Mouse (Mus musculus) midbrain, embryonic 10.5 days (tissue): ENCODE results near the gene Arl6ip1. TPM values are rescaled to one million over a fixed set of nuclear protein-coding genes. Genes with fewer than 3 reads are reported as not detected.

Experiments used
- DNase-seq: peaks from one replicate; pipeline ENCODE4 v3.0.0-alpha.2; 2017; ENCODE audit warnings: low spot score
- H3K27ac ChIP-seq: fragments of 300-500 bp; sonication (generic); replicated peaks from 2 replicates; pipeline ENCODE4 v1.5.1; 2016; ENCODE audit warnings: mild to moderate bottlenecking
- H3K27me3 ChIP-seq: fragments of 300-500 bp; sonication (generic); 2 replicates; pipeline ENCODE4 v1.6.1; 2016; ENCODE audit warnings: low read depth, mild to moderate bottlenecking; ENCODE audit not compliant: poor library complexity, severe bottlenecking
- H3K36me3 ChIP-seq: fragments of 300-500 bp; sonication (generic); 2 replicates; pipeline ENCODE4 v1.6.1; 2016; ENCODE audit warnings: mild to moderate bottlenecking, moderate library complexity
- H3K4me1 ChIP-seq: fragments of 300-500 bp; sonication (generic); 2 replicates; pipeline ENCODE4 v1.6.1; 2016
- H3K4me3 ChIP-seq: fragments of 300-500 bp; sonication (generic); 2 replicates; pipeline ENCODE4 v1.5.1; 2016; ENCODE audit warnings: mild to moderate bottlenecking, moderate library complexity
- H3K9me3 ChIP-seq: fragments of 300-500 bp; sonication (generic); replicated peaks from 2 replicates; pipeline ENCODE4 v1.6.1; 2016; ENCODE audit warnings: mild to moderate bottlenecking
- WGBS: fragments of 180-500 bp; shearing (Covaris S2); methylation state at CpG from one replicate; pipeline ENCODE4 v1.1.7; 2016; 5-methylcytosine and 5-hydroxymethylcytosine counted together
- polyA plus RNA-seq: library from polyadenylated mRNA; unstranded; fragments of >200 nt; fragmentation: Nextera tagmentation; extraction: Ambion mirVana; gene quantifications from 2 replicates; pipeline ENCODE4 v1.2.1, GENCODE M21; 2016

The Arl6ip1 gene
- polyA plus RNA-seq, 1 experiment from 2014 or later = 508 TPM

- no peaks in the 10 kb centered on the region for H3K27me3 ChIP-seq
- peak overlapping the region; percentile 95 for H3K4me3 ChIP-seq
- H3K4me1 ChIP-seq = peaks cover 57% of the 10 kb centered on the region
- no peaks in the 10 kb centered on the region for H3K9me3 ChIP-seq
- no peak overlapping the region for H3K27ac ChIP-seq
- 78% methylated on average over 5 of the region's 5 CpGs for WGBS
- H3K36me3 ChIP-seq = peaks cover 75% of the 10 kb centered on the region
- DNase-seq = no peak
Observed at GRCm38 (mm10) chr7:118113541-118114297, 15.7 kb downstream of the Arl6ip1 start.

- no peak overlapping the region for H3K27ac ChIP-seq
- WGBS = 92% methylated on average over 3 of the region's 3 CpGs
- H3K4me3 ChIP-seq = peak overlapping the region; percentile 95
- no peak for DNase-seq
- peaks cover 47% of the 10 kb centered on the region for H3K4me1 ChIP-seq
- no peaks in the 10 kb centered on the region for H3K27me3 ChIP-seq
- H3K36me3 ChIP-seq = peaks cover 90% of the 10 kb centered on the region
- no peaks in the 10 kb centered on the region for H3K9me3 ChIP-seq
Observed at GRCm38 (mm10) chr7:118111128-118111527, 18.3 kb downstream of the Arl6ip1 start.

GRCm38 (mm10) chr7:118107671-118108070, 21.8 kb downstream of the Arl6ip1 start:
- Histone ChIP-seq H3K27ac (no peak overlapping the region), H3K4me1 (peaks cover 21% of the 10 kb centered on the region), H3K4me3 (no peak overlapping the region), H3K27me3 (no peaks in the 10 kb centered on the region), H3K36me3 (peaks cover 88% of the 10 kb centered on the region), H3K9me3 (no peaks in the 10 kb centered on the region)
- no peak for DNase-seq
- WGBS = 84% methylated on average over 1 of the region's 1 CpGs

GRCm38 (mm10) chr7:118104458-118105052, 24.9 kb downstream of the Arl6ip1 start:
- peaks cover 57% of the 10 kb centered on the region for H3K36me3 ChIP-seq

GRCm38 (mm10) chr7:118103462-118104379, 25.7 kb downstream of the Arl6ip1 start:
- Histone ChIP-seq H3K36me3 (peaks cover 49% of the 10 kb centered on the region), H3K27ac (no peak overlapping the region), H3K9me3 (no peaks in the 10 kb centered on the region), H3K27me3 (no peaks in the 10 kb centered on the region), H3K4me1 (no peaks in the 10 kb centered on the region), H3K4me3 (no peak overlapping the region)
- WGBS = 40% methylated on average over 5 of the region's 5 CpGs
- DNase-seq = peak; percentile 25

More at GRCm38 (mm10) chr7:118104458-118105052, 24.9 kb downstream of the Arl6ip1 start:
- H3K27me3 ChIP-seq = no peaks in the 10 kb centered on the region
- no peak overlapping the region for H3K4me3 ChIP-seq
- H3K4me1 ChIP-seq = no peaks in the 10 kb centered on the region
- 83% methylated on average over 5 of the region's 5 CpGs for WGBS
- no peaks in the 10 kb centered on the region for H3K9me3 ChIP-seq
- no peak for DNase-seq
- no peak overlapping the region for H3K27ac ChIP-seq

GRCm38 (mm10) chr7:118102678-118103461, 26.6 kb downstream of the Arl6ip1 start:
- Histone ChIP-seq H3K4me3 (no peak overlapping the region), H3K4me1 (no peaks in the 10 kb centered on the region; the same call in 1 of the 2 replicates), H3K27ac (no peak overlapping the region), H3K27me3 (no peaks in the 10 kb centered on the region), H3K36me3 (peaks cover 40% of the 10 kb centered on the region), H3K9me3 (no peaks in the 10 kb centered on the region)
- DNase-seq = peak; percentile 33
- WGBS = 39% methylated on average over 4 of the region's 4 CpGs

- no peak overlapping the region for H3K27ac ChIP-seq
- H3K4me1 ChIP-seq = no peaks in the 10 kb centered on the region; the same call in 1 of the 2 replicates
- H3K36me3 ChIP-seq = peaks cover 34% of the 10 kb centered on the region
- peak; percentile 45 for DNase-seq
- no peak overlapping the region for H3K4me3 ChIP-seq
- H3K9me3 ChIP-seq = no peaks in the 10 kb centered on the region
- H3K27me3 ChIP-seq = no peaks in the 10 kb centered on the region
- 45% methylated on average over 4 of the region's 4 CpGs for WGBS
Observed at GRCm38 (mm10) chr7:118102231-118102630, 27.2 kb downstream of the Arl6ip1 start.

- DNase-seq = no peak
- H3K27me3 ChIP-seq = no peaks in the 10 kb centered on the region
- H3K36me3 ChIP-seq = no peaks in the 10 kb centered on the region
- no peaks in the 10 kb centered on the region for H3K9me3 ChIP-seq
- no peak overlapping the region for H3K4me3 ChIP-seq
- WGBS = 74% methylated on average over 7 of the region's 7 CpGs
- H3K4me1 ChIP-seq = peaks cover 6% of the 10 kb centered on the region
- no peak overlapping the region for H3K27ac ChIP-seq
Observed at GRCm38 (mm10) chr7:118097615-118098014, 31.8 kb downstream of the Arl6ip1 start.

- Histone ChIP-seq H3K9me3 (no peaks in the 10 kb centered on the region), H3K4me3 (no peak overlapping the region), H3K36me3 (no peaks in the 10 kb centered on the region), H3K27ac (no peak overlapping the region), H3K27me3 (no peaks in the 10 kb centered on the region), H3K4me1 (no peaks in the 10 kb centered on the region)
- no peak for DNase-seq
- WGBS = 90% methylated on average over 4 of the region's 4 CpGs
Observed at GRCm38 (mm10) chr7:118079987-118080386, 49.5 kb downstream of the Arl6ip1 start.

GRCm38 (mm10) chr7:118079097-118079496, 50.4 kb downstream of the Arl6ip1 start:
- Histone ChIP-seq H3K4me3 (no peak overlapping the region), H3K27me3 (no peaks in the 10 kb centered on the region), H3K36me3 (no peaks in the 10 kb centered on the region), H3K4me1 (no peaks in the 10 kb centered on the region), H3K9me3 (no peaks in the 10 kb centered on the region), H3K27ac (no peak overlapping the region)
- no peak for DNase-seq
- 91% methylated on average over 5 of the region's 5 CpGs for WGBS
